Mouse (Mus musculus): ENCODE results near the gene Tmem245. TPM values are rescaled to one million over a fixed set of nuclear protein-coding genes. Genes with fewer than 3 reads are reported as not detected.

The Tmem245 gene
- polyA plus RNA-seq (2015; fragmentation: Nextera tagmentation; extraction: Ambion mirVana) = 9.9 and 10.8 TPM in 2 replicates

DNA sequence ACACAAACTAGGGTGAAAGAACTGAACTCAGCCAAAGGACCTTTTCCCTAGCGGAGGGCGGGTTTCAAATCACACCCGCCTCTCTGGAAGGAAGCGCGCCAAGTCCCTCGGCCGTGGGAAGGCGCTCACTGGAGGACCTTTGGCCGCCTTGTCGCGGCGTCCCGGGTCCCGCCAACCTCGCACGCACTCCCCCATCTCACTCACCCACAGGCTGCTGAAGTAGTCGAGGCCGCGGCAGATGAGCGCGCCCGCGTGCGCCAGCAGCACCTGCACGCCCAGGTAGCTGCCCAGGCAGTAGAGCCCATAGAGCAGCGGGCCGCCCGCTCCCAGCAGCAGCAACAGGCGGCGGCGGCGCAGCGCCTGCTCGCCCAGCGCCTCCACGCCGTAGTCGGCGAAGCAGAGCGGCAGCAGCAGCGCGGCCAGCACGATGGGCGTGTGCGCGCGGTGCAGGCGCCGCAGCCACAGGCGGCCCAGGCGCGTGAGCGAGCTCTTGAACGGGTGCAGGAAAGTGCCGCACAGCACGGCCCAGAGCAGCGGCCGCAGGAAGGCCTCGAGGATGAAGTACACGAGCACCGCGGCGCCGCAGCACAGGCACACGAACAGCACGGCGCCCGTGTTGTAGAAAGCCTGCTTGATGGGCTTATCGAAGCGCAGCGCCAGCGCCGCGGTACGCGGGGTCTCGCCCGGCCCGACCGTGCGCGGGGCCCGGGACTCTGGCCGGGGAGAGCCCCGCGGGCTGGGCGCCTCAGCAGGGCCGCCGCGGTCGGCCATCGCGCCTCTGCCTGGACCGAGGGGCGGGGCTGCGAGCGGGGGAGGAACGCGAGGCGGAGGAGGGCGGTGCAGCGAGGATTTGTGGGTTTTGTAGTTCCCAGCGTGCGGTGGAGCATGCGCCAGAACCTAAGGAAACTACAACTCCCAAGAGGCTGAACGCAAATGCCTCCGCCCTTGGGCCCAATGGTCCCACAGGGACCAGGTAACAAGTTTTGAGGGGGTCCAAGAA lies at the start of gene Tmem245:
Gene Tmem245, minus strand, starts transcription at position 797 of the 1,000 bp plus-strand sequence.
- peak within 1 kb of the TSS; percentile 84 for H3K9ac ChIP-seq (replicated peaks)
- peak within 1 kb of the TSS; percentile 94 for H3K4me3 ChIP-seq (replicated peaks)
- peak within 1 kb of the TSS; percentile 96 for H3K4me2 ChIP-seq
- WGBS = under 1% methylated on average over 106 of the region's 107 CpGs
- no peaks in the 10 kb centered on the region for H3K9me3 ChIP-seq (replicated peaks)
- ATAC-seq (ENCODE audit: low FRiP score) = peak; percentile 97
- H3K4me1 ChIP-seq = peaks cover 35% of the 10 kb centered on the region
- peak within 1 kb of the TSS; percentile 93 for H3K27ac ChIP-seq (replicated peaks)
- H3K27me3 ChIP-seq (replicated peaks) = no peaks in the 10 kb centered on the region
- no peaks in the 10 kb centered on the region for H3K36me3 ChIP-seq

DNA sequence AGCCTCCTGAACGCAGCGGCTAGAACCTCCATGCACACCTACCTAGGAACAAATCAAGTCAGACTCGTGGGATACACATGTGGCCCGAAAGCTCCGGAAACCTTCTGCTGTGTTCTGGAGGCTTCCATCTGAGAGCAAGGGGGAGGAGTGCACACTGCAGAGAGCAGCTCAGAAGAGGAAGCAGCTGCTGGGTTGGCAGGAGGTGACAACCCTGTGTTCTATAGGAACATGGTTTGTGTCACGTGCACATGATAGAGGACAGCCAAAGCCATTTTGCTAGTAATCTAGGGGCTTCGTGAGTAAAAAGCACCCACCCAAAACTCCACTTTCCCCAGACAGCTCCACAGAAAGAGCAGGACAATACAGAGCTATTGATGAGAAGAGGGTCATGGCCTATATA lies 46.1 kb upstream of the Tmem245 start:
- no peak overlapping the region for H3K27ac ChIP-seq (replicated peaks)
- H3K4me1 ChIP-seq = peaks cover 11% of the 10 kb centered on the region
- H3K9me3 ChIP-seq (replicated peaks) = no peaks in the 10 kb centered on the region
- 0 out of 2 replicates have a peak, but pooled peaks cover 7% of the 10 kb centered on the region for H3K27me3 ChIP-seq (replicated peaks)
- H3K4me2 ChIP-seq = no peak overlapping the region
- no peak for ATAC-seq (ENCODE audit: low FRiP score)
- H3K9ac ChIP-seq (replicated peaks) = no peak overlapping the region
- 0 out of 2 replicates have a peak, but pooled peaks cover 4% of the 10 kb centered on the region for H3K36me3 ChIP-seq
- 85% methylated on average over 7 of the region's 7 CpGs for WGBS
- no peak overlapping the region for H3K4me3 ChIP-seq (replicated peaks)

- 0 out of 2 replicates have a peak, but pooled peaks cover 7% of the 10 kb centered on the region for H3K27me3 ChIP-seq (replicated peaks)
- ATAC-seq (ENCODE audit: low FRiP score) = no peak
- no peak overlapping the region for H3K27ac ChIP-seq (replicated peaks)
- no peaks in the 10 kb centered on the region for H3K9me3 ChIP-seq (replicated peaks)
- H3K4me3 ChIP-seq (replicated peaks) = no peak overlapping the region
- 0 out of 2 replicates have a peak, but pooled peaks cover 8% of the 10 kb centered on the region for H3K36me3 ChIP-seq
- no peak overlapping the region for H3K9ac ChIP-seq (replicated peaks)
- H3K4me1 ChIP-seq = peaks cover 22% of the 10 kb centered on the region
- 83% methylated on average over 2 of the region's 2 CpGs for WGBS
- H3K4me2 ChIP-seq = no peak overlapping the region
Measured at GRCm38 (mm10) chr4:56991951-56992350, 44.7 kb upstream of the Tmem245 start.

DNA sequence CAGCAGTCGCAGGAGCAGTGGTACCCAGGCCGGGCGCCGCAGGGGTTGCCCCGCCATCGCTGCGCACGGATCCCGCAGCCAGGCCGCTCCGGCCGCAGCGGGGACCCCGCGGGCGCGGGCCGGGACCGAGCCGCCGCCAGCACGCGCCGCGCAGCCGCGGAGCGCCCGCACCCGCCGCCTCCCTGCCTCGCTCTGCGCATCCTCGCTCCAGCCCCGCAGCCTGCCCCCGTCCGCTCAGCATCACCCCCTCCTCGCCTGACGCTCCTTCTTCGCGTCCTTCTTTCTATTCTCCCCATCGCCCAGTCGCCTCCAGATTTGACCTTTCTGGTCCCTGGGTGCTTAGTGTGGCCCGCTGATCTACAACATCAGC lies 43.0 kb upstream of the Tmem245 start, which contains the start of gene Frrs1l:
Gene Frrs1l, minus strand, starts transcription at position 177 of the 370 bp plus-strand sequence.
- peaks cover 25% of the 10 kb centered on the region for H3K4me1 ChIP-seq
- H3K4me2 ChIP-seq = peak within 1 kb of the TSS; percentile 81
- peak within 1 kb of the TSS; percentile 75 for H3K9ac ChIP-seq (replicated peaks)
- H3K36me3 ChIP-seq = 0 out of 2 replicates have a peak, but pooled peaks cover 4% of the 10 kb centered on the region
- peak; percentile 92 for ATAC-seq (ENCODE audit: low FRiP score)
- H3K27me3 ChIP-seq (replicated peaks) = 0 out of 2 replicates have a peak, but pooled peaks cover 7% of the 10 kb centered on the region
- H3K4me3 ChIP-seq (replicated peaks) = peak within 1 kb of the TSS; percentile 69
- H3K9me3 ChIP-seq (replicated peaks) = no peaks in the 10 kb centered on the region
- H3K27ac ChIP-seq (replicated peaks) = peak within 1 kb of the TSS; percentile 89
- under 1% methylated on average over 21 of the region's 44 CpGs for WGBS

DNA sequence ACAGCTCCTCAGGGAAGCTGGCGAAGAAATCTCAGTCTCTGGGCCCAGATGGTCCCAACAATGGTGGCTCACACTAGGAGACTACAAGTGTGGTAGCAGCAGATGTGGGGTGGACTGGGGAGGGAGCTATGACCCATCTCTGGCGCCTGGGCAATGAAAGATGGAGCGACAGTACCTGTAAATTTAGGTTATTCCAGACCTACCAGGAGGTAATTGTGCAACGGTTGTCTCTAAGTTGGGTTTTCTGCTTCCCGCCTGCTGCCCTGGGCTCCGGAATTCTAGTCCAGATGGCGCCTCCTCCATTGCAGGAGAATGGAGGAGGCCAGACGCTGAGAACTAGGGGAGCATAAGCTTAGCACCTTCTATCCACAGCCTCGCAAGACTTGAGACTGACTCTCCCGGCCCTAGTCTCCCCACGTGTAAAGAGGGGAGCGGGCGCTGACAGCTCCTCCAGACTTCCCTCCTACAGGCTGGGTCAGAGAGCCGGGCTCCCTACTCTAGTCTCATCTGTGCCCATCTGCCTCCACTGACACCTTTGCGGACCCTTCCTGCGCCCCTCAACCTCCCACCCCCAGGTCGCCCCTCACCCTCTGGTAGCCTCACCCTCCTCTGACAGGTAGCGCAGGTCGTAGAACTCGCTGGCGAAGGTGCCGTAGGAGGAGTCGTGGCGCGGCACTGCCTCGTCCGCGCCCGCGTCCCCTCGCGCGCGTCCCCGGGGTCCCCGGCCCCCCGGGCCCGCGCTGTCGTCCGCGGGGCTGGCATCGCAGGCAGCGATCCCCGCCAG lies 42.4 kb upstream of the Tmem245 start:
- peak overlapping the region; percentile 75 for H3K9ac ChIP-seq (replicated peaks)
- peaks cover 25% of the 10 kb centered on the region for H3K4me1 ChIP-seq
- peak overlapping the region; percentile 81 for H3K4me2 ChIP-seq
- peak overlapping the region; percentile 89 for H3K27ac ChIP-seq (replicated peaks)
- 0 out of 2 replicates have a peak, but pooled peaks cover 4% of the 10 kb centered on the region for H3K36me3 ChIP-seq
- 2% methylated on average over 45 of the region's 45 CpGs for WGBS
- no peaks in the 10 kb centered on the region for H3K9me3 ChIP-seq (replicated peaks)
- peak; percentile 83 for ATAC-seq (ENCODE audit: low FRiP score)
- peak overlapping the region; percentile 69 for H3K4me3 ChIP-seq (replicated peaks)
- 0 out of 2 replicates have a peak, but pooled peaks cover 7% of the 10 kb centered on the region for H3K27me3 ChIP-seq (replicated peaks)

- WGBS = 83% methylated on average over 7 of the region's 7 CpGs
- Histone ChIP-seq H3K4me2 (no peak overlapping the region), H3K4me3 (replicated peaks) (no peak overlapping the region), H3K27me3 (replicated peaks) (no peaks in the 10 kb centered on the region), H3K9me3 (replicated peaks) (no peaks in the 10 kb centered on the region), H3K4me1 (peaks cover 5% of the 10 kb centered on the region; the same call in 1 of the 2 replicates), H3K9ac (replicated peaks) (no peak overlapping the region), H3K36me3 (peaks cover 49% of the 10 kb centered on the region), H3K27ac (replicated peaks) (no peak overlapping the region)
- ATAC-seq (ENCODE audit: low FRiP score) = no peak
Measured at GRCm38 (mm10) chr4:56965586-56966179, 18.4 kb upstream of the Tmem245 start.

- no peaks in the 10 kb centered on the region for H3K4me1 ChIP-seq
- 92% methylated on average over 6 of the region's 6 CpGs for WGBS
- no peaks in the 10 kb centered on the region for H3K27me3 ChIP-seq (replicated peaks)
- no peak overlapping the region for H3K27ac ChIP-seq (replicated peaks)
- no peak overlapping the region for H3K4me2 ChIP-seq
- no peak overlapping the region for H3K4me3 ChIP-seq (replicated peaks)
- H3K9ac ChIP-seq (replicated peaks) = no peak overlapping the region
- H3K36me3 ChIP-seq = peaks cover 56% of the 10 kb centered on the region
- ATAC-seq (ENCODE audit: low FRiP score) = no peak
- H3K9me3 ChIP-seq (replicated peaks) = no peaks in the 10 kb centered on the region
Measured at GRCm38 (mm10) chr4:56963687-56964086, 16.4 kb upstream of the Tmem245 start.

- no peaks in the 10 kb centered on the region for H3K9me3 ChIP-seq (replicated peaks)
- H3K27me3 ChIP-seq (replicated peaks) = no peaks in the 10 kb centered on the region
- no peak overlapping the region for H3K9ac ChIP-seq (replicated peaks)
- peaks cover 38% of the 10 kb centered on the region for H3K36me3 ChIP-seq
- no peak overlapping the region for H3K4me2 ChIP-seq
- no peak overlapping the region for H3K27ac ChIP-seq (replicated peaks)
- WGBS = 90% methylated on average over 12 of the region's 12 CpGs
- H3K4me1 ChIP-seq = no peaks in the 10 kb centered on the region
- H3K4me3 ChIP-seq (replicated peaks) = no peak overlapping the region
- no peak for ATAC-seq (ENCODE audit: low FRiP score)
Measured at GRCm38 (mm10) chr4:56961320-56961925, 14.2 kb upstream of the Tmem245 start.

- Histone ChIP-seq H3K27ac (replicated peaks) (no peak overlapping the region), H3K9me3 (replicated peaks) (no peaks in the 10 kb centered on the region), H3K9ac (replicated peaks) (no peak overlapping the region), H3K4me1 (no peaks in the 10 kb centered on the region), H3K4me3 (replicated peaks) (no peak overlapping the region), H3K4me2 (no peak overlapping the region), H3K27me3 (replicated peaks) (no peaks in the 10 kb centered on the region), H3K36me3 (peaks cover 24% of the 10 kb centered on the region)
- no peak for ATAC-seq (ENCODE audit: low FRiP score)
- 60% methylated on average over 9 of the region's 9 CpGs for WGBS
Measured at GRCm38 (mm10) chr4:56957518-56957917, 10.3 kb upstream of the Tmem245 start.

GRCm38 (mm10) chr4:56953235-56953634 lies 6.0 kb upstream of the Tmem245 start:
- Histone ChIP-seq H3K4me3 (replicated peaks) (no peak overlapping the region), H3K4me1 (no peaks in the 10 kb centered on the region), H3K27ac (replicated peaks) (no peak overlapping the region), H3K9ac (replicated peaks) (no peak overlapping the region), H3K9me3 (replicated peaks) (no peaks in the 10 kb centered on the region), H3K36me3 (no peaks in the 10 kb centered on the region), H3K27me3 (replicated peaks) (no peaks in the 10 kb centered on the region), H3K4me2 (no peak overlapping the region)
- no peak for ATAC-seq (ENCODE audit: low FRiP score)
- 62% methylated on average over 5 of the region's 6 CpGs for WGBS

GRCm38 (mm10) chr4:56951701-56952100 lies 4.5 kb upstream of the Tmem245 start:
- H3K4me3 ChIP-seq (replicated peaks) = no peak overlapping the region
- 89% methylated on average over 3 of the region's 3 CpGs for WGBS
- no peak overlapping the region for H3K27ac ChIP-seq (replicated peaks)
- H3K4me1 ChIP-seq = peaks cover 4% of the 10 kb centered on the region
- no peak overlapping the region for H3K4me2 ChIP-seq
- H3K36me3 ChIP-seq = no peaks in the 10 kb centered on the region
- ATAC-seq (ENCODE audit: low FRiP score) = no peak
- H3K9me3 ChIP-seq (replicated peaks) = no peaks in the 10 kb centered on the region
- no peak overlapping the region for H3K9ac ChIP-seq (replicated peaks)
- H3K27me3 ChIP-seq (replicated peaks) = no peaks in the 10 kb centered on the region

All from neural tube, embryonic 15.5 days (tissue).